Mouse (Mus musculus) ES-E14 (cell line): ENCODE data around the gene Bcas3. TPM values are rescaled to one million over a fixed set of nuclear protein-coding genes. Genes with fewer than 3 reads are reported as not detected.
A peak's percentile ranks its signal among the peaks of the same experiment; 100 is the strongest.

Source experiments
- DNase-seq: peaks from one replicate; pipeline ENCODE4 v3.0.0-alpha.2; 2013; ENCODE audit warnings: low read depth, low spot score
- H3K27ac ChIP-seq: 2 replicates; pipeline ENCODE4 v1.5.1; 2012; ENCODE audit warnings: low read depth, mild to moderate bottlenecking, low read length, moderate library complexity, mixed read lengths; ENCODE audit not compliant: poor library complexity, insufficient read depth, severe bottlenecking
- H3K36me3 ChIP-seq: 2 replicates; pipeline ENCODE4 v1.6.1; 2012; ENCODE audit warnings: mild to moderate bottlenecking, low read length, moderate library complexity, mixed read lengths; ENCODE audit not compliant: control insufficient read depth, poor library complexity, insufficient read depth, severe bottlenecking
- H3K4me1 ChIP-seq, 2 experiments: fragments of 150-350 bp in 1 of 2; sonication (generic) in 1 of 2; 2 replicates each; pipeline ENCODE4 v1.6.1; 2012; ENCODE audit warnings: low read length in 2 of 2, mild to moderate bottlenecking in 1 of 2, mixed read lengths in 1 of 2; ENCODE audit not compliant: control insufficient read depth in 2 of 2, insufficient read depth in 2 of 2, poor library complexity in 1 of 2
- H3K4me3 ChIP-seq, 2 experiments: fragments of 150-350 bp in 1 of 2; sonication (generic) in 1 of 2; 2 replicates each; pipeline ENCODE4 v1.5.1; 2012; ENCODE audit warnings: low read length in 2 of 2, low read depth in 1 of 2, mild to moderate bottlenecking in 1 of 2, mixed read lengths in 1 of 2; ENCODE audit not compliant: insufficient read depth in 1 of 2, poor library complexity in 1 of 2, severe bottlenecking in 1 of 2
- H3K9ac ChIP-seq: 2 replicates; pipeline ENCODE4 v1.6.1; 2012; ENCODE audit warnings: low read depth, mild to moderate bottlenecking, low read length, mixed read lengths; ENCODE audit not compliant: poor library complexity, insufficient read depth, severe bottlenecking
- H3K9me3 ChIP-seq: fragments of 150-350 bp; sonication (generic); 2 replicates; pipeline ENCODE4 v1.6.1; 2012; ENCODE audit warnings: low read depth, mild to moderate bottlenecking, low read length; ENCODE audit not compliant: control insufficient read depth, insufficient read depth
- CHD2 ChIP-seq: IDR thresholded peaks from 2 replicates; pipeline ENCODE4 v1.6.1; 2014; ENCODE audit warnings: mild to moderate bottlenecking, low read depth, low read length, inconsistent platforms
- HCFC1 ChIP-seq: IDR thresholded peaks from 2 replicates; pipeline ENCODE4 v1.6.1; 2012; ENCODE audit warnings: low read length, inconsistent platforms, borderline replicate concordance; ENCODE audit not compliant: insufficient read depth
- MAFK ChIP-seq: IDR thresholded peaks from 2 replicates; pipeline ENCODE4 v1.6.1; 2014; ENCODE audit warnings: mild to moderate bottlenecking, low read depth, low read length, inconsistent platforms; ENCODE audit not compliant: insufficient read depth
- ZC3H11A ChIP-seq: IDR thresholded peaks from 2 replicates; pipeline ENCODE4 v1.6.1; 2012; ENCODE audit warnings: low read depth, mild to moderate bottlenecking, inconsistent platforms, low read length, borderline replicate concordance
- ZNF384 ChIP-seq: IDR thresholded peaks from 2 replicates; pipeline ENCODE4 v1.6.1; 2012; ENCODE audit warnings: low read depth, low read length, inconsistent platforms
- in situ Hi-C, 2 experiments: fragments of 600-800 bp; cut with MboI; formaldehyde crosslinking; loops; one replicate each; pipeline ENCODE4 v1.15.1; 2025; ENCODE audit warnings: low sequenced_read_pairs in 2 of 2, inconsistent platforms in 1 of 2; ENCODE audit not compliant: unreplicated experiment in 2 of 2
- total RNA-seq: library from RNA; depleted of rRNA; stranded (reverse); fragments of 300-350 nt; gene quantifications from 2 replicates; pipeline ENCODE4 v1.2.3, GENCODE M21; 2012

Gene Bcas3
- total RNA-seq, 1 experiment: 23.6 TPM

- Histone ChIP-seq H3K27ac (no peak overlapping the region), H3K9me3 (no peaks in the 10 kb centered on the region), H3K4me1 (no peaks in the 10 kb centered on the region), H3K36me3 (no peaks in the 10 kb centered on the region), H3K4me3 (no peak overlapping the region), H3K9ac (no peak overlapping the region)
- no peak for DNase-seq
- in situ Hi-C loops: no loop called here
- no peak for TF ChIP-seq ZC3H11A
- no peak for TF ChIP-seq CHD2
- TF ChIP-seq ZNF384: no peak
- TF ChIP-seq MAFK: no peak
- no peak for TF ChIP-seq HCFC1
These were observed 256.5 kb downstream of the Bcas3 start for GRCm38 (mm10) chr11:85609303-85609940.

GRCm38 (mm10) chr11:85613035-85613434, 260.1 kb downstream of the Bcas3 start:
- Histone ChIP-seq H3K36me3 (no peaks in the 10 kb centered on the region), H3K9ac (no peak overlapping the region), H3K4me1 (no peaks in the 10 kb centered on the region), H3K27ac (no peak overlapping the region), H3K4me3 (no peak overlapping the region), H3K9me3 (no peaks in the 10 kb centered on the region)
- TF ChIP-seq HCFC1 (no peak), ZNF384 (no peak), MAFK (no peak), ZC3H11A (no peak), CHD2 (no peak)
- DNase-seq: no peak
- in situ Hi-C loops: no loop called here

- Histone ChIP-seq H3K27ac (no peak overlapping the region), H3K36me3 (no peaks in the 10 kb centered on the region), H3K4me1 (no peaks in the 10 kb centered on the region), H3K9me3 (no peaks in the 10 kb centered on the region), H3K9ac (no peak overlapping the region), H3K4me3 (no peak overlapping the region)
- in situ Hi-C loops: no loop called here
- no peak for TF ChIP-seq CHD2
- TF ChIP-seq ZC3H11A: no peak
- TF ChIP-seq ZNF384: no peak
- TF ChIP-seq MAFK: no peak
- no peak for TF ChIP-seq HCFC1
- DNase-seq: no peak
These were observed 260.6 kb downstream of the Bcas3 start for GRCm38 (mm10) chr11:85613586-85613985.

GRCm38 (mm10) chr11:85614431-85614830, 261.5 kb downstream of the Bcas3 start:
- H3K36me3 ChIP-seq: no peaks in the 10 kb centered on the region
- no peak for DNase-seq
- no peak overlapping the region for H3K27ac ChIP-seq
- no peak overlapping the region for H3K9ac ChIP-seq
- in situ Hi-C loops: no loop called here
- TF ChIP-seq ZNF384 (0 out of 2 replicates have a peak, but pooled peaks have one; percentile 37), HCFC1 (no peak), MAFK (no peak)
- no peaks in the 10 kb centered on the region for H3K4me1 ChIP-seq
- no peaks in the 10 kb centered on the region for H3K9me3 ChIP-seq
- H3K4me3 ChIP-seq: no peak overlapping the region

- H3K27ac ChIP-seq: no peak overlapping the region
- H3K9me3 ChIP-seq: no peaks in the 10 kb centered on the region
- no peak for DNase-seq
- no peak for TF ChIP-seq ZNF384
- H3K9ac ChIP-seq: no peak overlapping the region
- in situ Hi-C loops: no loop called here
- no peaks in the 10 kb centered on the region for H3K36me3 ChIP-seq
- H3K4me3 ChIP-seq: no peak overlapping the region
- H3K4me1 ChIP-seq: no peaks in the 10 kb centered on the region
These were observed 262.5 kb downstream of the Bcas3 start for GRCm38 (mm10) chr11:85615421-85615820.
